ENCODE assay signal across 20 mouse cellular contexts in the genomic region with DNA sequence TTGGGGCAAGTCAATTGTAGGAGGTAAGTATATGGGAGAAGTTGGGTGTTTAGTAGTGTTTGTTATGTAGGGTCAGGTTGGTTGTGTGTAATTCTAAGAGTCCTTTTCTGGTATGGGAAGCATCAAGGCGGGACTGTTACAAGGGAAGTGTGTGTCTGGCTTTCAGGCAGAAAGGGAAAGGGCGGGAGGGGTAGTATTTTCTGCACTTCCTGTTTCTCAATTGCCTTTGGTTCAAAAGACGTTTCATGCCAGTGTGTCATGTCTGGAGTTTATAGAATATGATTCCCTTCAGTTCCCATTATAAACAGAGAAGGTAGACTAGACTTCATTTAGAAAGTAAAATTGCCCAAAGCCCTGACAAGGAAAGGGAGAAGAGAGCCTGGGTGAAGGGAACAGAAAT.
DNase-seq lines count a peak whose midpoint lies in the region; ATAC-seq and TF ChIP-seq lines count a peak whose summit lies in the region.
"Had no signal": no experiment of that assay in that cellular context is flagged by ENCODE, and none has a peak within 500 bp of the region (broad histone marks: within the 10 kb centered on the region; RNA-seq: fewer than 3 reads in every experiment).

No protein-coding gene starts in this region.

- TF ChIP-seq CTCF in layer of hippocampus, adult 2 months (conservative IDR thresholded peaks at IDR 0.05) = no peak

- 85% methylated on average over 3 of the region's 3 CpGs for WGBS in midbrain, embryonic 11.5 days
- 81% methylated on average over 3 of the region's 3 CpGs for WGBS in midbrain, embryonic 13.5 days
- 41% methylated on average over 3 of the region's 3 CpGs for WGBS in liver, embryonic 11.5 days

- peak; percentile 21 for DNase-seq in midbrain, embryonic 11.5 days (ENCODE audit: low spot score, missing footprints)
- no peak for DNase-seq in liver, embryonic 11.5 days (ENCODE audit: low spot score)
- DNase-seq in layer of hippocampus, adult 2 months (ENCODE audit: low spot score in 2 of 2) = no peak
- no peak for DNase-seq in kidney, postnatal 25 days
- DNase-seq: adrenal gland, adult 8-10 months; adrenal gland, postnatal 36 days; cerebellum, adult 11 months; cerebellum, adult 8-10 months; cerebellum, postnatal 25 days; gastrocnemius, postnatal 14 days had no signal

- no peaks in the 10 kb centered on the region for H3K36me3 ChIP-seq in midbrain, embryonic 11.5 days (ENCODE audit: control insufficient read depth, insufficient read depth, low read length)
- no peaks in the 10 kb centered on the region for H3K36me3 ChIP-seq in midbrain, embryonic 13.5 days
- no peaks in the 10 kb centered on the region for H3K36me3 ChIP-seq in liver, embryonic 11.5 days (ENCODE audit: control insufficient read depth, insufficient read depth, low read length)
- H3K36me3 ChIP-seq: embryonic facial prominence, embryonic 13.5 days; forebrain, embryonic 12.5 days; heart, embryonic 12.5 days; hindbrain, embryonic 12.5 days had no signal

- ATAC-seq in midbrain, embryonic 11.5 days (ENCODE audit: low FRiP score) = no peak
- ATAC-seq in midbrain, embryonic 13.5 days = no peak
- peak; percentile 57 for ATAC-seq in granulocyte monocyte progenitor cell, adult 5-6 weeks (replicated peaks; ENCODE audit: poor library complexity, severe bottlenecking)
- ATAC-seq in megakaryocyte progenitor cell, adult 5-6 weeks (replicated peaks; ENCODE audit: poor library complexity) = peak; percentile 65
- no peak for ATAC-seq in liver, embryonic 11.5 days (replicated peaks; ENCODE audit: low FRiP score)
- ATAC-seq: forebrain, embryonic 16.5 days; hindbrain, embryonic 16.5 days had no signal

- no peak overlapping the region for H3K4me3 ChIP-seq in midbrain, embryonic 11.5 days (ENCODE audit: low read depth, low read length)
- H3K4me3 ChIP-seq in midbrain, embryonic 13.5 days (replicated peaks) = no peak overlapping the region
- no peak overlapping the region for H3K4me3 ChIP-seq in liver, embryonic 11.5 days (ENCODE audit: low read depth, low read length)
- H3K4me3 ChIP-seq in layer of hippocampus, adult 2 months = no peak overlapping the region
- H3K4me3 ChIP-seq: embryonic facial prominence, embryonic 13.5 days; forebrain, embryonic 12.5 days; heart, embryonic 12.5 days; hindbrain, embryonic 12.5 days had no signal

- no peak overlapping the region for H3K9ac ChIP-seq in midbrain, embryonic 11.5 days (ENCODE audit: low read length)
- no peak overlapping the region for H3K9ac ChIP-seq in midbrain, embryonic 13.5 days (replicated peaks)
- no peak overlapping the region for H3K9ac ChIP-seq in liver, embryonic 11.5 days (ENCODE audit: low read depth, low read length)
- H3K9ac ChIP-seq: embryonic facial prominence, embryonic 13.5 days; forebrain, embryonic 12.5 days; heart, embryonic 12.5 days; hindbrain, embryonic 12.5 days had no signal

- no peaks in the 10 kb centered on the region for H3K9me3 ChIP-seq in midbrain, embryonic 11.5 days (ENCODE audit: control insufficient read depth, low read length)
- H3K9me3 ChIP-seq in midbrain, embryonic 13.5 days = no peaks in the 10 kb centered on the region
- no peaks in the 10 kb centered on the region for H3K9me3 ChIP-seq in liver, embryonic 11.5 days (ENCODE audit: control insufficient read depth, low read length)
- H3K9me3 ChIP-seq: embryonic facial prominence, embryonic 13.5 days; forebrain, embryonic 12.5 days; heart, embryonic 12.5 days; hindbrain, embryonic 12.5 days had no signal

- H3K27me3 ChIP-seq in midbrain, embryonic 11.5 days (ENCODE audit: control insufficient read depth, insufficient read depth, low read length) = no peaks in the 10 kb centered on the region
- no peaks in the 10 kb centered on the region for H3K27me3 ChIP-seq in midbrain, embryonic 13.5 days
- no peaks in the 10 kb centered on the region for H3K27me3 ChIP-seq in liver, embryonic 11.5 days (replicated peaks; ENCODE audit: control insufficient read depth, insufficient read depth, low read length)
- H3K27me3 ChIP-seq: CH12.LX; embryonic facial prominence, embryonic 13.5 days; forebrain, embryonic 12.5 days; heart, embryonic 12.5 days; hindbrain, embryonic 12.5 days had no signal

- H3K4me2 ChIP-seq in midbrain, embryonic 11.5 days = no peak overlapping the region
- no peak overlapping the region for H3K4me2 ChIP-seq in midbrain, embryonic 13.5 days (replicated peaks)
- no peak overlapping the region for H3K4me2 ChIP-seq in liver, embryonic 11.5 days
- H3K4me2 ChIP-seq: embryonic facial prominence, embryonic 13.5 days; forebrain, embryonic 12.5 days; heart, embryonic 12.5 days; hindbrain, embryonic 12.5 days had no signal

- no peak overlapping the region for H3K27ac ChIP-seq in midbrain, embryonic 11.5 days (ENCODE audit: low read depth, low read length)
- H3K27ac ChIP-seq in midbrain, embryonic 13.5 days = no peak overlapping the region
- H3K27ac ChIP-seq in liver, embryonic 11.5 days (ENCODE audit: low read depth, low read length) = no peak overlapping the region
- H3K27ac ChIP-seq in layer of hippocampus, adult 2 months = no peak overlapping the region
- H3K27ac ChIP-seq: embryonic facial prominence, embryonic 13.5 days; forebrain, embryonic 12.5 days; hindbrain, embryonic 12.5 days had no signal

- peaks cover 2% of the 10 kb centered on the region for H3K4me1 ChIP-seq in midbrain, embryonic 11.5 days (ENCODE audit: control insufficient read depth, insufficient read depth, low read length)
- peaks cover 7% of the 10 kb centered on the region; the same call in 1 of the 2 replicates for H3K4me1 ChIP-seq in midbrain, embryonic 13.5 days (replicated peaks)
- H3K4me1 ChIP-seq in liver, embryonic 11.5 days (replicated peaks; ENCODE audit: control insufficient read depth, insufficient read depth, low read length) = no peaks in the 10 kb centered on the region
- H3K4me1 ChIP-seq: heart, embryonic 12.5 days had no signal

Comparison
In these comparisons a context has a peak if more than half of its experiments do, and no peak if none do; other contexts are left out.
1. ATAC-seq: peak in granulocyte monocyte progenitor cell, adult 5-6 weeks (single experiment) and megakaryocyte progenitor cell, adult 5-6 weeks (single experiment); none in midbrain, embryonic 11.5 days (single experiment), midbrain, embryonic 13.5 days (single experiment) and liver, embryonic 11.5 days (single experiment).